Mouse (Mus musculus) CH12F3 (cell line): ENCODE measurements around the gene Immp2l.
"Not testable (repeated sequence)": the region's sequence is repeated elsewhere in the genome, so short reads cannot be mapped to it uniquely, and the experiment has no call there.

Experiments used
- in situ Hi-C: fragments of 300-500 bp; cut with MboI; formaldehyde crosslinking; loops from 2 replicates; pipeline ENCODE4 v1.14.3; 2020; ENCODE audit warnings: low sequenced_read_pairs

Immp2l gene

DNA sequence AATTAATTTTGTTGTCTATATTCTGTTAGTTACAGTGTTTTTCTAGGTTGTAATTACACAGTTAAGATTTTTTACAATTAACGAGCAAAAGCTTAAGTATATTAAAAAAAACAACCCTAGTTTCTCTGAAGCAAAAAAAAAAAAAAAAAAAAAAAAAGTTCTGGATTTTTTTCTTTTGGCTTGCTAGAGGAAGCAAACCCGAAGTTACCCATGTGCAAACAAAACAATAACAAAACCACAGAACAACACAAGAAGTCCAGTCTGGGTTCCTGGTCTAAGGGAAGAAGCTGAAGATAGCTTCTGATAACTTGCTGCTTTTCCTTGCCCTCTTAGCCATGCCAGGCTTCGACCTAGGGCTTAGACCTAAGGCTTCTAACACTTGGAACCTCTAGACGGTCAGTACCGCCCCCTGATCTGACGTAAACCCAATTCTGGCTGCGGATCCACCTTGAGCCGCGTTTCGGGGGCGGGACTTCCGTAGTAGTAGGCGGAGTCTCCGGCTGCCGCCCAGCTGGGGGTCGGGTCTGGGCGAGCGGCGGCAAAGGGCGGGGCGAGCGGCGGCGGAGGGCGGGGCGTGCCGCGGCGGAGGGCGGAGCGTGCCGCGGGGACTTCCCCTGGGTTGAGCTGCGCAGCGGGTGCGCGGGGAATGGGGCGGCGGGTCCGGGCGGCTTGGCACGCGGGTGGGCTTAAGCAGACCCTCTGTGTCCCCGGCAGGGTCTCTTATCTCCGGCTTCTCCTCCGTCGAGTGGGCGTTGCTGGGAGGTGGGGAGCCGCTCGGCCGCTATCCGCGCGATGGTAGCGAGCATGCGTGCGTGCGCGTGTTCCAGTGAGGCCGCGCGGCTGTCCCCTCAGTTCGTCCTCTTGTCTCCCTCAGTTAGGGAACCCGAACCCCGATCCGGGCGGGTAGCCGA, at the start of gene Immp2l:
Immp2l (plus strand) TSS at position 580 of the 911 bp plus-strand sequence.
- in situ Hi-C loops, result no loop called here

DNA sequence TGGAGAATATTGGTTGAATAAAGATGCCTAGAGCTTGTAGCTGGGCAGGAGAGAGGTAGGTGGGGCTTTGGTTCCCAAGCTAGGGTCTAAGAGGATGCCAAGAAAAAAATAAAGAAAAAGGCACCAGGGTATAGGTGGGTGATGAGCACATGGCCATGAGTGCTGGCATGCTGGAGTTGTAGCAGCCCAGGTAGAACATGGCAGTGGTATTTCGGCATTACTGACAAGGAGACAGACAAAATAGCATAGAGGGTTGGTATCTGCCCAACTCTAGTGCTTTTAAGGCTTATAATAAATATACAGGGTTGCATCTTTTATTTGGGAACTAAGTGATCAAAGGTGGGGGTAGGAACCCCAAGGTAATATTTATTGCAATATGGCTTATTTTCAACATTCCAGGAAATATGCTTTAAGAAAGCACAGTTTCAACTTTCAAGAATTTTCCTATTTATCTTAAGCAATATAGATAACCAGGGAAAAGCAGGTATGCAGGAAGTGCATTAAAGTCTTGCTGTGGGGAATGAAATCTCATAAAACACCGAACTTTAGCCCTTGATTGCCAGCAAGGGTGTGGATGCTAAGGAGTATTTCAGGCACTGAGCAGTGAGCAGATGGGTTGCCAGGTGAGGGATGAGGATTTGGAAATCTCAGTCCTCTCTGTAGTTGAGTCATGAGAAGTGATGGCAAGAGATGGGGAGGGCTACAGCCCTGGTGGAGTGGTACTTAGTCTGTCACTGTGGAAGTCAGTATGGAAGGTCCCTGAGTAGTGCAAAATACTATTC, 45.0 kb upstream of the Immp2l start:
- in situ Hi-C loops, result no loop called here

DNA sequence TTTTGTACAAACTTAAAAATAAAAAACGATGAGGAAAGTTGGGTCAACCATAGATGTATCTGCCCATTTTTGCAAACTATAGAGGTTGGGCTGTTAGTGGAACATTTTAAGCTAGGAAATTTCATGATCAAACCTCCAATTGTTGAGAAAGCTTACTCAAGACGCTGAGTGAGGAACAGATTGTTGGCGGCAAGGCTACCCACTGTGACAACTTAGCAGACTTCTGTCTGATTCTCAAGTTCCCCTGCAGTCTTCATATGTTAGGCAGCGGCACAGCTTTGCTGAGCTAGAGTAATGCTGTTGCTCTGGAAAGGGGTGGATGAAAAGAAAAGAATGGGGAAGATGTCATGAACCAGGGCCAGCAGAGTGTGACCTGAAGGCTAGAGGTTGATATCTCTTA, 44.2 kb upstream of the Immp2l start:
- in situ Hi-C loops, result no loop called here

DNA sequence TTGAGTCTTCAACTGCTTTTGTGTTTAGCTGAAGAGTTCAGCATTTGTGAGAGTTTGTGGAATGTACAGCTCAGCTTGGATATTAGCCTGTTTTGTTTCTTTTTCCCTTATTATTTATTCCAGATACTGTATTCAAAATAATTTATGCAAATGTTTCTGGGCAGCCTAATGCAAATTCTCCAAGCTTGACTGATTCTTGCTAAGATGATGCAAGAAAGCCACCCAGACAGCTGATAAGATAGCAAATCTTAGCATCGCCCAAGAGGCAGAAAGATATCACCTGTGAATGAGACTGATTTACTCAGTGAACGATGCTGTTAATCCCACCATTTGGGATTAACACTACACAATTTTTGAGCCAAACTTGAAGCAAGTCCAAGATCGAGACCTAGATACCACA, 43.7 kb upstream of the Immp2l start:
- in situ Hi-C loops, result no loop called here

DNA sequence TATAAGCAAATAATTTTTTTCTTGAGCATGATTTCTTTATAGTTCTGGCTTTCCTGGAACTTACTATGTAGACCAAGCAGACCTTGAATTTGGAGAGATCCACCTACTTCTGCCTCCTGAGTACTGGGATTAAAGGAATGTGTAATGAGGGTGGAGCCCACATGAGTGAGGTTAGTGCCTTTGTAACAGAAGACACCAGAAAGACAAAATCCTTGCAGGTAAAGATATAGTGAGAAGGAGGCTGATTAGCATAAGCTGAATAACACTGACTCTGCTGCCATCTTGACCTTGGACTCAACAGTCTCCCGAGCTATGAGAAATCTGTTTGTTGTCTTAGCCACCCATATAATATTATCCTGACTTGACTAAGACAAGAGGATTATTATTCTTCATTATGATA, 40.9 kb upstream of the Immp2l start:
- in situ Hi-C loops, result no loop called here

DNA sequence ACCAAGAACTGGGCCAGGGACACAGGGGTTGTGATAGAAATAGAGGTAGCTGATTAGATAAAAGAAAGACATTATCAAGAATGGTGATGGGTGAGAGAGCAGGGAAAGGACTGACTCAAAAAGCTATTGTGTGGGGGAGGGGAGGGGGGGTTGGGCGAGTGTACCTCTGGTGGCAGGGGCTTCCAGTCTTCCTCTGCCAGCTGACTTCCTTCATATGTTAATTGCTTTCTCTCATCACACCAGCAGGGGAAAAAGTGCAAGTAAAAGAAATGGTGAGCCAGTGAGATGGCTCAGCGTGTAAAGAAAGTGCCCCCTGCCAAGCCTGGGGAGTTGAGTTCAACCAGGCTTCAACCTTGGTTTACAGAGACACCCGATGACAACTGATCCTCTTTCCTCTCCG, 39.2 kb upstream of the Immp2l start:
- in situ Hi-C loops, result no loop called here

DNA sequence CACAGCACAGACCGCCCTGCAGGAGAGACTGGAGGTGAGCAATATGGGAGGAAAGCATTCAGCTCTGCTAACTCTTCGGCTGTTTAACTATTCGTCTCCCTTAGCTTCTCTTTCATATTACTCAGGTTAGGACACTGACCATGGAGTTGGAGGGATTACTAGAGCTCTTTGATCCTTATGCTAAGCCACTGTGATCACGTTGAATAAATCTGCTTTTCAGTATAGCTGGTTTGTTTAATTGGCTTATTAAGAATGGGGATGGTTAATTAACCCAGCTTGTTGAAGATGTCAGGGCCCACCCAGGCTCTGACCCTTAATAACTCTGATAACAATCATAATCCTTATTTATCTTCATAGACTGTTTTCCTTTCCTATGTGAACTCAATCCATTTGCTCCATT, 38.1 kb upstream of the Immp2l start:
- in situ Hi-C loops, result no loop called here

DNA sequence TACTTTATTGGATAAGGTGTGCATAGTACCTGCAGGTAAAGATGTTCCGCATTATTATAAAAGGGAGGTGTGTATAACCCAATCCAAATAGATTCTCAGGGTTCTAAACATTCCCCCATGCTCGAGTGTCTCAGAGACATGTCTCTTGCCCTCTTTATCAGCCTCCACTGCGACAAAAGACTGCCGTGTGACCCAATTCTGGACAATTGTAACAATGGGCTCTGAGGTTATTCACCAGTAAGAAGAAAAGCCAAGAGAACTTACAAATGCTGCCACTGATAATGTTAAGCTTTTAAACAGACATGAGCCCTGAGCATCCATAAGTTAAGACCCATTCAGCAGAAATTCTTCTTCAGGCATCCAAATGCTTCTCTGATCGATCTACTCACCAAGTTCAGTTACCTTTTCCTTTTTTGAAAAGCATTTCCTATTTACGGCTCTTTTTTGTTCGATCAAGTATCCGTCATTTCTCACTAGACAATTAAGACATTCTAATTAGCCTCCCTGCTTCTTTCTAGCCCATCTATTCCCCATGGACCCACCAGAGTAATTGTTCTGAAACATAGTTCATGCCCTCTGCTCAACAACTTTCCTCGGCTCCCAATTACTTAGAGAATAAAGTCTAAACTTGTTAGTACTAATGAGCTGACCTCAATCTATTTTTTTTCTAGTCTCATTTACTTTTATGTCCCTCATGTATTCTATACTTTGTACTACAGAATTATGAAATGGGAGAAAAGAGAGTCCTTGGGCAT, 35.4 kb upstream of the Immp2l start:
- in situ Hi-C loops, result no loop called here

DNA sequence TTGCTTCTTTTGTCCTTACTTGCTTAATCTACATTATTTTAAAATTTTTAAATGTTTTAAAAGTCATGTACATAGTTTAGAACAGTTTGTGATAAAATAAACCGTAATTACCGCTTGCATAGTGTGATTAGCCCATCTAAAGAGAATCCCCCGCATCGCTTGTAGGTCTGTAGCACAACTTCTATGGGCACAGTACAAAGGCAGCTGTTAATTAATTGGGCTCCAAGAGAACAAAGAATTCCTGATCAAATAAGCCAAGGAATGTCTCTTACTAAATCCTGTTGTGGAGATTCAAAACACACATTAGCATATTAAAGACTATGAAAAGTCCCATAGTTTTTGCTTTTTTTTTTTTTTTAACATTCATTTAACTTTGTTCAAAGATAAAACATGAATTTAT, 32.2 kb upstream of the Immp2l start:
- in situ Hi-C loops, result no loop called here

DNA sequence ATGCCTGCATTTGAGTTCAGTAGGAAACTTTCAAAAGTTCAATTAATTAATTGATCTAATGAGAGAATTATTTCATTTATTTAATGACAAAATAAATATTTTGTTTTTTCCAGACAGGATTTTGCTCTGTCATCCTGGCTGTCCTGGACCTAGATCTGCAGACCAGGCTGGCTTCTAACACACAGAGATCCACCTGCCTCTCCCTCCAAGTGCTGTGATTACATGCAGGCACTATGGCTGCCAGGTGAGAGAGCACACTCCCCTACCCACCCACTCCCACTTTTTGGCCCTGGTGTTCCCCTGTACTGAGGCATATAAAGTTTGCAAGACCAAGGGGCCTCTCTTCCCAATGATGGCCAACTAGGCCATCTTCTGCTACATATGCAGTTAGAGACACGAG, 31.7 kb upstream of the Immp2l start:
- in situ Hi-C loops, result not testable (repeated sequence)

DNA sequence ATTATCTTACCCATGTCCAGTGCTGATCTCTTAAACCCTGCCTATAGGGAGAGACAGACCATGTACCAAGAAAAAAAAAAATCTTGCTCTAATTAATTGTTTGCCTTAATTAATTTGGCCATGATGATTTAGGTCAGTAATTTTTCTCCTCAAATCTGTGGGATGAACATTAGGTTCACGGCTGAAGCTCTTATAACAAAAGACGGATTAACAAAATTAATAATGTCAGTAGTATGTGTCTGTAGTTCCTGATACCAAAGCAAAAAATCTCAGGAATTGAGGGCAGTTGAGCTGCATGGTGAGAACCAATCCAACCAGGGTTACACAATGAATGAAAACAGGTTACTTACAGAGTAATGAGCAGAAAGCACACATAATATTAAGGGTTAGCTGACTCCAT, 29.0 kb upstream of the Immp2l start:
- in situ Hi-C loops, result no loop called here

DNA sequence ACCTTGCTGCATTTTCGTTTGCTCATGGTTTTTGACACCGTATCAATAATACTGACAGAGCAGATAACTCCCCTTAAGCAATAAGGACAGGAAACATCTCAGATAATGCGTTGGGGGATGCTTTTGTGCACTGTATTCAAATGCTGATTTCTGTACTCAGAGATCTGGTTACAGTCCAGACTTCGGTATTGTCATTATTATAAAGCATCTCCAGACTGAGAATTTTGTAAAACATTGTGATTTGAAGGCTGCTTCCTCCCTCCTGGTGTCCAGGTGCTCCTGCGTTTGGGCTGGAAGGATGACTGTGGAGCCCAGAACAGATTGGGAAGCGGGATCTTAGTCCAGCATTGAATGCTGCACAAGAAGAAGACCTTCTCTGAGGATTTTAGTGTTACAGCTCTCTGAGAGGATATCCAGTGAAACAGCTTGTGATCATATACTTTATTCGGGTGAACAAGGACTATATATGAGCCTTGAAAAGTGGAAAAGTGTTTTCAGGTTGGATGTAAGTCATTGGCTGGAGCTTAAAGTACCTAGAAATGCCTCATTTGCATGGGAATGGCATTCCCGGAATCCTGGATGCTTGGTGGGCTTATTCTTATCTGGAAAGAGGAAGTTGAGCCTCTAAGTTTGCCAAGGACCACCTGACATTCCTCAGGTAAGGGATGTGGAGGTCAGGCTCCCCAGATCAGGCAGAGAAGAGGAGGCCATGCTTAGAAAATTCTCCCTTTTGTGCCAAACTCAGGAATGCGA, 28.1 kb upstream of the Immp2l start:
- in situ Hi-C loops, result no loop called here

DNA sequence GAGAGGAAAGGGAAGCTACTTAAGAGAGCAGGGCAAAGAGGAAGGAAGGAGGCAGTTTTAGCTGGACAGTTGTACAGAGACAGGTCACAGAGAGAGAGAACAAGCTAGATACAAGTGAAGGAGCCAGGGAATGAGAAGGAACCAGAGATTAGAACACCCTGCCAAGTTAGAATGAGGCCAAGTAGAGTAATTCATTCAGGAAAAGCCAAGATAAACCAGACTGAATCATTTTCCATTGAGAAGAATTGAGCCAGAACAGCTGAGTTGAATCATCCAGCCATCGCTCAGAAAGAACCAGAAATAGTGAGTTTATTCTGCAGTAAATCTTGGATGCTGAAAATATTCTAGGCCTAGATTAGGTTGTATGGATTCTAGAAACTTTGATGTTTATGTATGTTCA, 1.4 kb upstream of the Immp2l start:
- in situ Hi-C loops, result no loop called here

DNA sequence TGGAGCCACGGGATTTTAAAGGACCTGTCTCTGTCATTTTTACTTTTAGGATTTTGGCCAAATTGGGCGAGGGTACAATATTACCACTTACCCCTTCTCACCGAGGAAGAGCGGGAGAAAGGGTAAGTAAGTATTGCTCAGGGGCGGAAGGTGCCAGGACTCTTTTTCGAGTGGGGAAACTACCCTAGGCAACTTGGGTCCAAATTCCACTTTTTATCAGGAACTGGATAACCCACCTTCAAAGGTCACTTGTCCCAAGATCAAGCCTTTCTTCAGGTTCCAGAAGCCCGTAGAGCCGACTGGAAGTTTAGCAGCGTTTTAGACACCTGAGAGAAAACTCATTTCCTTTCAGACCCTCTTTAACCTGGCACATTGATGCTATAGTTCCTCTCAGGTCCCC, 622 bp downstream of the Immp2l start:
- in situ Hi-C loops, result no loop called here

DNA sequence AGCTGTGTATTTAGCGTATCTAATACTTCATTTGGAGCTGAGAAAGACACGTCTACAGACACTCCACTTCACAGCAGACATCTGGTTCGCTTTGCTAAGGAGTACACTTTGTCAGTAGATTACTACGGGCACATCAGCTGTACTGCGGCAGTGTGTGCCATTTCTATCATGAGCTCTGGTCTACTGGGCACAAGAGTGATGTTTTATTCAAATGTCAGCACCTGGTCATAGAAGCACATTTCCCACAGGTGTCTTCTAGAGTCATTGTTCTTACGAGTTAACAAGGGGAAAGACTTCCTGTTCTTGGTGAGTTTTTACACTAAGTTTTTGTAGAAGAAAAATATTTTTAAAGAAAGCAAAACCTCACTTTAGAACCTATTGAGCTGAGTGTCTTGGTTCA, 3.6 kb downstream of the Immp2l start:
- in situ Hi-C loops, result no loop called here

DNA sequence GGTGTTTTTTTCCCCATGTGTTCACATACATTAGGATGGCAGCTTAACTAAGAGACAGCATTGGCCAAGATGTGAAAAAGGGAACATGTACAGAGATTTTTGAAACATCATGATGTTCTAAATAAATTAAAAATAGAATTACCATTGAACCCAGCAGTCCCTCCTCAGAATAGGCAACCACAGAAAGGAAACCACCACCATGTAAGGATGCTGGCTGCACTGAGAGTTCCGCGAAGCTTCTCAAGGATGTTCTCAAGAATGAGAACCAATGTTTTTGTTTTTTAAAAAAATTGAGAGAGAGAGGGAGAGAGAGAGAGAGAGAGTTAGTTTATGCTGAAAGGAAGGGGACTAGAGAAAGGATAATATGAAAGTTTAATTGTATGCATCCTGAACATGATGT, 7.2 kb downstream of the Immp2l start:
- in situ Hi-C loops, result no loop called here

DNA sequence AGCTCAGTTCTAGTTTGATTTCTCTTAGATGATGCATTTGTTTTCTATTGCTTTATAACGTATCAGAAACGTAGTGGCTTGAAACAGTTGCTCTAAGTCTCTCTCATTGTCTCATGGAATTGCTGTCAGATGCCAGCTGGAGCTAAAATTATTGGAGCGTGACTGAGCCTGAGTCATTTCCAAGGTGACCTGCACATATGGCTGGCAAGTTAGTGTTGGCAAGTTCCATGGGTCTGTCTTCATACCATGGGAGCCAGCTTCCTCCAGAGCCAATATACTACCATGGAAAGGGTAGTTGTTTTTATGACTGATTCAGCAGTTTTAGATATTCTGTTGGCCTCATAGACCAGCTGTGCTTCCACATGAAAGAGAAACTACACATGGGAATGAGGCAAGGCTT, 9.3 kb downstream of the Immp2l start:
- in situ Hi-C loops, result no loop called here

DNA sequence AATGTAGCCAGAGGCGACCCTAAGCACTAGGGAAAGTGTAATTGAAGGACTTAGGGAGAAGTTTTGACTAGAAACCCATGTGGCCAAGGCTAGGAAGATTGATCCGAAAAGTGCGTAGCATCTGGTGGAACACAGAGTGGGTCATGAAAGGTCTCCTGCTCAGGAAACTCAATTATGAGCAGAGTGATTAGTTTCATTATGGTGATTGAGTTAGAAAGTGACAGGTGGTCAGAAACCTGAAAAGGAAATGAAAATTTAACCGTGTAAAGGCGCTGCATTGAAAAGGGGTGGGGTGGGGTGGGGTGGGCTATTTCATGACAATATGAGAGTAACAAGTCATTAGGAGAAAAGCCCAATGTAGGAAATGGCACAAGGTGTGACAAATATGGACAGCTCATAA, 15.9 kb downstream of the Immp2l start:
- in situ Hi-C loops, result no loop called here

DNA sequence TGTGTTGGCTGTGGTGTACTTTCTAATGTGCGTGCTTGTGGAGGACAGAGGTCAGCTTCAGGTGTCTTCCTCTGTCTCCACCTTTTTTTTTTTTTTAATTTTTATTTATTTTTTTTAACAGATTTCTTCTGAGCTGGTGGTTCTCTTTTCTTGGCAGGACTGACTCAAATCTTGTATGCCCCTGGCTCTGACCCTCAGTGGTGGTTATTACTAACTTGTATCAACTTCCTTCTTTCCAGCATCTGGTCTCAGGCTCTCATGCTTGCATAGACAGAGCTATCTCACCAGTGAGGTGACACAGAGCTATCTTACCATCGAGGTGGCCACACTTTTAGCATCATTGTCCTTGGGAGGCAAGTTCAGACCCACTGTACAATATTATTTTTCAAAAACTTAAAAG, 17.8 kb downstream of the Immp2l start:
- in situ Hi-C loops, result no loop called here

DNA sequence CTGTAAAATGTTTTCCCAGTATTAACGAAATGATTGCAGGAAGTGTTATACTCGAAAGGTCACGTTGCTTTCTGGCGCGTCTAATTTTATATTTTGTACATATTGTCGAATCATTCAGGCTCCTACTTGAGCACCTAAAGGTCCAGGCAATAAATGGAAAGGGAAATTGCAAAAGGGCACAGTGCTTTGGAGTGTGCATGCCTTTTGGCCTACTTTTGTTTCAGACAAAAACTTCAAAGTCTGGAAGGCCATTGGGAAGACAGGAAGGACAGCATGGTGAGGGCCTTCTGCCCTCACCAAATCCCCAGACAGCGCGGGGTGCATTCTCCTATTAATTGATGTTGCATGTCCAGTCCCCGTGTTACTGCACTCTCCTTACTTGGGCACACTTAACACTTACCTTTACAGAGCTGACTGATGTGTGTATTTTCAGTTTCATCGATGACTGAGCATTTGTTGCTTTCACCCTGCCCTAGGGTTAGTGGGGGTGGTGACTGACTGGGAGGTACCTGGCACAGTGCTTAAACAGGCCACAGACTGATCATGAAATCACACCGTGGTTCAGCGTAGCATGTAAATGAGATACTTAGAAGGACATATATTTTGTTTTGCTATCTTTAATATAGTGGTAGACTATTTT, 20.7 kb downstream of the Immp2l start:
- in situ Hi-C loops, result no loop called here
